Mouse (Mus musculus): Measurements from ENCODE around the gene Zfhx3.

The Zfhx3 gene

DNA sequence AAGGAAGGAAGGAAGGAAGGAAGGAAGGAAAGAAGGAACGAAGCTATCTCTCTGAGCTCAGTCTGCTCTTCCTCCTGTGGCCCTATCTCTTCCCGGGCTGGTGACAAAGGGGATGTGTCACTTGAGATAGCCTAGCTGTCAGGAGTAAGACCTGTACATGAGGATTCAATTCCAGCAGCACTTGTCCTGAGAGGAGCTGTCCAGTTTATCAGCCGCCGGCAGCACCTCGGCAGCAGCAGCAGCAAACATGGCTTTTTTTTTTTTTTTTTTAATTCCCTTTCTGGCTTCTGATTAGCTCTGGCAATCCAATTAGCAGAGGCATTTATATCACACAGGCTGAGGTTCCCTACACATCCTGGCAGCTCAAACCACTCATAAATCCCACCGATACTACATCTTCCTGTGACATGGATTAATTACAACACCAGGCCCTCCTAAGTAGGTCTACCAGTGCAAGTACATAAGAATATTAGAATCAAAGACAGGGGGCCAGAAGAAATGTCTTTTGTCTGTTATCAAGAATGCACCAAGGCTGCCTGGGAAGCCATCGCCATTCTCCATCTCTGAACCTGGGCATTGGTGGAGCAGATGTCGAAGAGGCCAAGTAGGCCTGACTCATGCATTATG, 596.6 kb downstream of the Zfhx3 start:
- in situ Hi-C loops (cut with MboI, MseI) = no loop called here

DNA sequence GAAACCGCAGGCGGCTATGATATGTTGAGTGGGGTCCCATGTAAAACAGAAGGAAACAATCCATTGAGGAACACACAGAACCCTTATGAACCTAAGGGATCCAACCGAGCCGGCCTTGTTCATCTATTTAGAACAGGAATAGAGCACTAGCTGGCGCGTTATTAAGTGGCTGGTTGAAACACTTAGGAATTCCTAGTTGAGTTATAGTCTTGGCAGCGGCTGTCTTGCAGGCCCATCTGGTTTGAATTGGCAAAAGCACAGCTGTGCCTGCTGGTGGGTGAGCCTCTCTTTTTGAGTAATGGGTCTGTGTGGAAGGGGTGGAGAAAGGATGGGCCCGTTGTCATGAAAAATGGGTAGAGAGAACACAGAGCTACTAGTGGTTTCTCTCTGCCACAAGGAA, 610.1 kb downstream of the Zfhx3 start:
- in situ Hi-C loops (cut with MboI, MseI) = loop anchor here (10.0 kb wide), 1 partner anchor 288 kb away; no protein-coding TSS in a partner anchor

DNA sequence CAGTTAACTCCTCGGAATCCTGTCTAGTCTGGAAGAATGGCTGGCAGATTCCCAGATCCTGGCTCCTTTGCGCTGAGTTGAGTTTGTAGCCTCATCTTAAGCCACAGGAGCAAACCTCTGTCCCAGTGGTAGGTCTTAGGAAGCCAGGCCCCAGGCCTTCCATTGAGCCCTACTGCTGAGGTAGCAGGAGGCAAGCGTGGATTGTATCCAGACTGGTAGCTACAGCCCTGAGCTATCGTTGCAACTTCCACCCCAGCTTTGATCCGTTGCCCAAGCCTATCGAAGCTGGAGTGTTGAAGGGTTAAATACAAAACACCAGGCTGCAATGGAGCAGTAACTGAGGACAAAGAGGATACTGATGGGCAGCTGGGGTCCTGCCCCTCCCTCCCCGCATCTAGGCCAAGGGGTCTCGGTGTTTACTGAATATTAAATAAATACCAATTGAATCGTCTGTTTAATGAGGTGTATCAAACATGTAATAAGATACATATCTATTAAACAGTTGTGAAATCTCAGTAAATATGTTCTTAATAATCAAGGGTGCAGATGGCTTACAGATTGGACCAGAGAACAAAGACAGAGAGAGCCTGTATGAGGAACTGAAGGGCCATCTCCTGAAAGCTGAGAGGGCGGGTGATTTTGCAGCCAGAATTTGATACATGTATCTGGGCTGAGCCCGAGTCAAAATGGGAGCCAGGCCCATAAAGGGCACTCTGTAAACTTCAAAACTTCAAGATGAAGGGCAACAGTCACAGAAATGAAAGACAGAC, 611.5 kb downstream of the Zfhx3 start:
- in situ Hi-C loops (cut with MboI, MseI) = loop anchor here (10.0 kb wide), 1 partner anchor 289 kb away; no protein-coding TSS in a partner anchor

- in situ Hi-C loops (cut with MboI, MseI) = loop anchor here (10.0 kb wide), 1 partner anchor 290 kb away; no protein-coding TSS in a partner anchor
Observed at GRCm38 (mm10) chr8:108554578-108555245, 612.3 kb downstream of the Zfhx3 start.

DNA sequence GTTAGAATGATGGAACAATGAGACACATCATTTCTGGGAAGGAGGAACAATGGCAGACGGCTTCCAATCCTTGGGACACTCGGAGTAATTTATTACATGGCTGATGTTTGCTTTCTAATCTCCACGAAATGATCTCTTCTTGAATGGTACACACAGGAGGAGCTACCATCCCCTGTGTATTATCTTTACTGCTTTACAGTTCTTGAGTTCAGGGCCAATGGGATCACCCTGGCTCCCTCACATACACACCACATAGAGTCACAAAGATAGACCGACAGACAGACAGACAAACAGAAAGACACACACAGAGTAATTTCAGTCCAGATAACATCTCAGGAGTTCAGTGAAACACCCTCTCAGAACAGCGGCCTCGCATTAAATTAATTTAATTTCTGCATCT, 621.0 kb downstream of the Zfhx3 start:
- in situ Hi-C loops (cut with MboI, MseI) = no loop called here

DNA sequence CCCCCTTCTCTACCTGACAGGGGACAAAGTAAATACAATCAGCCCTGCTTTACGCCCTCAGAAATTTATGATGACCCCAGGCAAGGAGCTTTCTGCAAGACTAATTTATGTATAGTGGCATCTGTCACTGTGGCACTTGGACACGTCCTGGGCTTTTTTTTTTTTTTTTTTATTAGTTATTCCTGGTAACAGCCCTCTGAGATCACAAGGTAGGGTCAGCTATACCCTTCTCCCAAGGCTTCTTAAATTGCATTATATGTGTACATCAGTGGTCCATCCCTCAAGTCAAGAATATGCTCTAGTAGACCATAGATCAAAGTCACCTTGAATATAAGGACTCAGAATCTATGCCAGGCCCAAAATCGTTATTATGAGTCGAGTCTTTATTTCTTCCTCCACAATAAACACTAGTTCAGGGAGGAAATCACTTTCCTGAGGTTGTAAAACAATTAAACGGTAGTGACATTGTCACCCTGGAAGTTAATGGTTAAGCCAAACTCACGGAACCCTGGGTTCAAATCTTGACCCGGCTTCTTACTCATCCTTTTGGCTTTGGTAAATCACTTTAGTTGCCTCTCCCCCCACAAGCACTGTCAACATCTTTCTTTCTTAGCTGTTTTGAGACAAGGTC, 621.6 kb downstream of the Zfhx3 start:
- in situ Hi-C loops (cut with MboI, MseI) = no loop called here

- in situ Hi-C loops (cut with MboI, MseI) = no loop called here
Observed at GRCm38 (mm10) chr8:108566035-108566434, 623.6 kb downstream of the Zfhx3 start.

- in situ Hi-C loops (cut with MboI, MseI) = no loop called here
Observed at GRCm38 (mm10) chr8:108573295-108574017, 631.0 kb downstream of the Zfhx3 start.

DNA sequence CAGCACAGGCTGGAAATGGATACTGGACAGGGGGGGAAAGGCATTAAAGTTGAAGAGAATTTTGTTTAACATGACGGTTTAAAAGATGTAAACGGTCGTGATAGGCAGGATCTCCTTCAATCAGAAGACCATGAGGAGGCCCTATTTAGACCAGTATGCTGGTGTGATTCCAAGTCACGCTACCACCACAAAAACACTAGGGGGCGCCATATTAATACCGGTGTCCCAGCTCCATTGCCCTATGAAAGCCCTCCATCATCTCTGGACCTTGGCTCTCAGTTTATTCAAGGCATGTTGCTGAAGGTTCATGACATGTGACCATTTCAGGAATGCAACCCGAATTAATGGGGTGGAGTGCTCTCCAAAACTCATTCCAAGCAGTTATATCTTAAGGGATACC, 631.7 kb downstream of the Zfhx3 start:
- in situ Hi-C loops (cut with MboI, MseI) = no loop called here

- in situ Hi-C loops (cut with MboI, MseI) = no loop called here
Observed at GRCm38 (mm10) chr8:108577571-108577970, 635.1 kb downstream of the Zfhx3 start.

DNA sequence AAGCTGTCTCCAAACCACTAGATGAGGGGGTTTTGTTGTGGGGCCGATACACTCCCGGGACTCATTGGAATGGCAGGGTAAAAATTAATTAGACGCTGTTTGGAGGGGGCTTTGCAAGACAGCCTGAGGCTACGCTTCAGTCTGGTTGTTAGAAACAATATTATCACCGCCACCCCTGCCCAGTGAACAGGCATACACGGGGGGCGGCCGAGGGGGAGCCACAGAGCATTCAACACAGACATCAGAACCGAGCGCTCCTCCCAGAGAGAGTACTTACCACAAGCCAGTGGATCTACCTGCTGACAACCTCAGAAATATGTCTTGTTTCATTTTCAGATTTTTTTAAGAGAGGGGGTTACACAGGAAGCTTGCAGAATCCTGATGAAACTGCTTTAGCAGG, 635.9 kb downstream of the Zfhx3 start:
- in situ Hi-C loops (cut with MboI, MseI) = no loop called here

DNA sequence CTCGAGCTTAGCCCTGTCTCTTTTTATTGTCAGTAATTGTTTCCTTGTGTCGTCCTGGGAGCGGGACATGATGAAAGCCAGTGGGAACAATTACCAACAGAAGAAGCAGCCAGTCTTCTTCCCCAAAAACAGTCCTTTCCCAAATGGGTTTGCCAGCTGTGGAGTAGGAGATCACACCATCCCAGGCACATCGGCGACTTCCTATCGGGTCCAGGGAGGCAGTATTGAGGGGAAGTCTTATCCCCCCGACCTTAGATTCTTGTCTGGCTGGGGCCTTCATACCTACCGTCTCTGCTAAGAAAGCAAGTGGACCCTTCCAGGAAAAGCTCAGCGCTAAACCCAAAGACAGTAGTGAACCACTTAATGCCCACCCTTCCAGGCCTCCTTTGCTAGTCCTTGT, 637.4 kb downstream of the Zfhx3 start:
- in situ Hi-C loops (cut with MboI, MseI) = no loop called here

DNA sequence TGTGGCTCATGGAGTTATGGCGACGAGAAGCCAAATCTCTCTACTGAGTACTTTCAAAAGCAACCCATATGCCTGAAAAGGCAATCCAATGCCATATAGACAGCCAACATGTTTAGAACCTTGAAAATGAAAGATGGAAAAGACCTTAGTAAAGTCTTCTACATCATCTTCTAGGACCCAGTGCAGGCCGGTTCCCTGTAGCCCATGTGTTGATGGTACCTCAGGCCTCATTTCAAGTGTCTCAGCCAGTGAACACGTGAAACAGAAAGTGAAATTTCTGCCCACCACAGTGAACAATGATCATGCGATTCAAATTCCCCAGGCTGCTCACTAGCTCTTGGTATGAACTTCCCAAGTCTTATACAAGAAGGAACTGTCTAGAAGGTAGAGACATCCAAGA, 637.9 kb downstream of the Zfhx3 start:
- in situ Hi-C loops (cut with MboI, MseI) = no loop called here

DNA sequence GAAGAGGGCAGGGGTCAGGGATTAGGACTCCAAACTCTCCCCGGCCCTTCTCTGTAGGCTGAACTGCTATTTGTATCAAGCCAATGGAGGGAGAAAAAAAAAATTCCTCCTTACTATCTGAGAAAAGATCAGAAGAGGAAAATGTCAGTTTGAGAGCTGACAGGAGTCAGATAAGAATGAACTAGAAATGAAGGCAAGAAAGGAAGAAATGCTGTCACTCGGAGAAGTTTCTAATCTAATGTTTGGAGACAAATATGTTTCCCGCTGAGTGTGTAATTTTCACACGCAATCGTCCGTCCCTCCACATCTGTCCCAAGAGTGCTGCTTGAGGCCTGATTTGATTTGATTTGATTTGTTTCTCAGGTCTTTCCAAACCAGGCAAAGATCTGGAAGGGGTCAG, 639.1 kb downstream of the Zfhx3 start:
- in situ Hi-C loops (cut with MboI, MseI) = no loop called here

DNA sequence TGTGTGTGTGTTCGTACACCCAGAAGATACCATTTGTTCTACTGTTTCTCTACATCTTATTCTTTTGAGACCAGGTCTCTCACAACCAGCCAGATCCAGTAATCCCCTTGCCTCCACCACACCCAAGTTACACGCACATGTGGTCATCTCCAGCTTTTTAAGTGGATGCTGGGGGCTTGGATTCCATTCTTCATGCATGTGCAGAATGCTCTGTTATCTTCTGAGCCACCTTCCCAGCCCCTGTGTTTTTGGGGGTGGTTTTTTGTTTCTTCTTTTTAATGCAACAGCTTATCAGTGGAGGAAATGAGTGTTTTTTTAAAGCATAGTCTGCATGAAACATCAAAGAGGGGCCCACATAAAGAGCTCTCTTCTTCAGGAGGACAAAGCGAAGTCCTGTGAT, 639.8 kb downstream of the Zfhx3 start:
- in situ Hi-C loops (cut with MboI, MseI) = no loop called here

GRCm38 (mm10) chr8:108583261-108583660, 640.8 kb downstream of the Zfhx3 start:
- in situ Hi-C loops (cut with MboI, MseI) = no loop called here

DNA sequence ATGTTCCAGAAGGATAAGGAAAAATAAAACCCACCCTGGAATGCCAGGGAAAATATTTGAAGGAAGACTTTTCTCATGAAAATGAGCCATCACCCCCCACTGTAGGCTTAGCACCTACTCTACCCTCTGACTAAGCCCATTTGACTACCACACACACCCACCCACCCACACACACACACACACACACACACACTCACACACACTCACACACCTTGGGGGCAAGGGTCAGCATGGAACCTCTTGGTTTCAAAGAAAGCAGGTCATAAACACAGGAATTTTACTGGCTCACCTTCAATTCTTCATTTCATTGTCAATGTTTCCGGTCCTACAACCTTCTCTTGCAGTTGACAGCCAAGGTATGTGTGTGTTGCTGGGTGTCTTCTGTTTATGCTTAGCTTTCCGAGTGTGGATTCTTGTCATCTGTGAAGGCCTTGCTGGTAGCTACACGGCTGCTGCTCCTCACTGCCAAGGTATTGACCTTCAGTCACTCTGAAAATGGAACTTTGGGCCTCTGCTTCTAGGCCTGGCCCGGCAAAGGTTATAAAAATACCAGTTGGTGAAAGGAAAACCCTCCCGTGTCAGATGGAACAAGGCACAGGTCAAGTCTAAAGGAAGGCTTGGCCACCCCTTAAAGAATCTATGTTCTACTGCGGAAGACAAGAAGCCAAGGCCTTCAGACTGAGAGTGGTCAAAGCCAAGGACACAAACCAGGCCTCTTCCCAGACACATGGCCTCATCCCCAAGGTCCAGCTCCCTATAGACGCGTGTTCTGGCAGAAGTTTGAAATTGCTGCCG, 641.6 kb downstream of the Zfhx3 start:
- in situ Hi-C loops (cut with MboI, MseI) = no loop called here

DNA sequence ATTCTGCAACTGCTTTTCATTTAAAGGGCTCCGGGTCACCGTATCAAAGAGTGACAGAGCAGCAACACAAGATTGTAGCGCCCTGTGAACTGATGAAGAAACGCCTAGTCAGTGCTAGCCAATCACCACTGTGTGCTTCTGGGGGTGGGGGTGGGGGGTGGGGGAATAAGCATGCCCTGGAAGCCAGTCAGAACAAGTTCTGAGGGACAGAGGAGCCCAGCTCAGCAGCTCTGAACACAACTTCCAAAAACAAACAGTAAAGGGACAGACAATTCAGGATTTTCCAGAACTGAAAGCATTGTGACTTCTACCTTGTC, 642.2 kb downstream of the Zfhx3 start:
- in situ Hi-C loops (cut with MboI, MseI) = no loop called here

DNA sequence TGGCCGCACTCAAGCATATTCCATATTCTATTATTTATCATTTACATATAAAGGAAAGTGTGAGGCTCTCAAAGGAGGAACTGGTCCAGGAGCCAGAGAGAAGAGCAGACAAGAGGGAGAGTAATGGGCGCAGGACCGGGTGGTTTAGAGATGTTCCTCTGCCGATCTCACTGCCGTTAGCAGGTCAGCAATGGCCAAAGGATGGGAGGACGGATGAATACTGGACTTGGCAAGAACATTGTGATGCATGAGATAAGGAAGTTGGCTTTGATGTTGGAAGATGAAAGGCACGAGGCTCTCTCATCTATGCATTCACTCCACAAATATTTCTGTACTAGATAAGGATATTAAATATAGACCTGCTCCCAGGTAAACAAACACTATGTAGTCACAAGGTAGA, 648.6 kb downstream of the Zfhx3 start:
- in situ Hi-C loops (cut with MboI, MseI) = no loop called here

DNA sequence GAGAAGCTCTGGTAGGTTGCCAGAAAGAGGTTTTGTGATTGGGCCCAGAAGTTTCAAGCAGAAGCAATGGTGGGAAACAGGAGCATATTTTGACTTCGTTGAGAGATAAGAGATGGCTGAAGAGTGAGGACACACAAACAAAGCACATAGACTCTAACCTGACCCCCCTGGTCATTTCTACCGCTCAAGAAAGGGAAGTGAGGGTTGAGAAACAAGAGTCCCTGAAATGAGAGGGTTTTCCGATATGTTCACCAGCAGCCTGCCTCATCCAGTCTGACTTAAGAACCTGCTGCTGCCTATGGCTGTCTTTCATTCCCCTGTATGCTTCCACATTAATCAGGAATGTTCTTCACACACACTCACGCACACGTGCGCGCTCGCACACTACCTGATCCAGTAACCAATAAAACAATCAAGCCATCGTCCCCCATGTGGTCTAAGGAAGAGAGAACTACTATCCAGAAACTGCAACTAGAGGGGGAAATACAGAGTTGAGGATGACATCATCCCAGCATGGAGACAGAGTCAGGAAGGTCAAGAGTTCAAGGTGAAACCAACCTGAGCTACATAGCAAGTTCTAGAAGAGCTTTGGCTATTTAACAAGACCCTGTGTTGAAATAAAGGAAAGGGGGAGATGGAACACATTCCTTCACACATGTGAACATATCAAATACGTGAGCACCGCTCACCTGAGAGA, 649.7 kb downstream of the Zfhx3 start:
- in situ Hi-C loops (cut with MboI, MseI) = no loop called here

Measured in T-helper 1 cell (primary cell).